Mouse (Mus musculus) forebrain, embryonic 14.5 days (tissue): Measurements from ENCODE around the gene Rbm4. TPM values are rescaled to one million over a fixed set of nuclear protein-coding genes. Genes with fewer than 3 reads are reported as not detected.

ENCODE experiments used
- ATAC-seq: fragments of 200-750 bp; cut with Nextera tagmentation; 2 replicates; pipeline ENCODE4 v1.8.0; 2017; ENCODE audit warnings: mild to moderate bottlenecking, moderate library complexity
- DNase-seq: peaks from one replicate; pipeline ENCODE4 v3.0.0-alpha.2; 2015; ENCODE audit warnings: low spot score
- H3K27ac ChIP-seq: fragments of 300-500 bp; sonication (generic); 2 replicates; pipeline ENCODE4 v1.5.1; 2014; ENCODE audit warnings: low read depth, mild to moderate bottlenecking, control low read depth, low read length, moderate library complexity
- H3K27me3 ChIP-seq: fragments of 300-500 bp; sonication (generic); replicated peaks from 2 replicates; pipeline ENCODE4 v1.6.1; 2014; ENCODE audit warnings: low read length, control low read depth, mixed read lengths; ENCODE audit not compliant: control insufficient read depth, insufficient read depth
- H3K36me3 ChIP-seq: fragments of 300-500 bp; sonication (generic); 2 replicates; pipeline ENCODE4 v1.6.1; 2014; ENCODE audit warnings: low read length, control low read depth; ENCODE audit not compliant: control insufficient read depth, insufficient read depth
- H3K4me1 ChIP-seq: fragments of 300-500 bp; sonication (generic); 2 replicates; pipeline ENCODE4 v1.6.1; 2014; ENCODE audit warnings: antibody characterized with exemption, low read length, control low read depth; ENCODE audit not compliant: control insufficient read depth, insufficient read depth
- H3K4me2 ChIP-seq: fragments of 300-500 bp; sonication (generic); 2 replicates; pipeline ENCODE4 v1.6.1; 2014; ENCODE audit warnings: mild to moderate bottlenecking, control low read depth, low read length
- H3K4me3 ChIP-seq: fragments of 300-500 bp; sonication (generic); 2 replicates; pipeline ENCODE4 v1.5.1; 2014; ENCODE audit warnings: low read depth, low read length, control low read depth
- H3K9ac ChIP-seq: fragments of 300-500 bp; sonication (generic); 2 replicates; pipeline ENCODE4 v1.6.1; 2014; ENCODE audit warnings: mild to moderate bottlenecking, low read length, control low read depth, moderate library complexity
- H3K9me3 ChIP-seq: fragments of 300-500 bp; sonication (generic); replicated peaks from 2 replicates; pipeline ENCODE4 v1.6.1; 2016; ENCODE audit warnings: low read length, control low read depth, mixed read lengths; ENCODE audit not compliant: control insufficient read depth
- WGBS: fragments of 180-500 bp; shearing (Covaris S2); extraction: QIAGEN DNeasy Blood & Tissue Kit; methylation state at CpG from one replicate; pipeline ENCODE4 v1.1.7; 2014; 5-methylcytosine and 5-hydroxymethylcytosine counted together
- polyA plus RNA-seq: library from polyadenylated mRNA; unstranded; fragments of >200 nt; fragmentation: Nextera tagmentation; extraction: Ambion mirVana; gene quantifications from 2 replicates; pipeline ENCODE4 v1.2.1, GENCODE M21; 2014

Gene Rbm4
- polyA plus RNA-seq, 1 experiment from 2014 or later, result 132 TPM

- no peaks in the 10 kb centered on the region for H3K4me1 ChIP-seq
- DNase-seq, result no peak
- H3K9ac ChIP-seq, result no peak overlapping the region
- H3K27me3 ChIP-seq, result no peaks in the 10 kb centered on the region
- ATAC-seq, result no peak
- no peak overlapping the region for H3K27ac ChIP-seq
- peaks cover 80% of the 10 kb centered on the region for H3K36me3 ChIP-seq
- H3K4me3 ChIP-seq, result no peak overlapping the region
- no peak overlapping the region for H3K4me2 ChIP-seq
- 86% methylated on average over 6 of the region's 6 CpGs for WGBS
- no peaks in the 10 kb centered on the region for H3K9me3 ChIP-seq
These were observed 43.7 kb downstream of the Rbm4 start for GRCm38 (mm10) chr19:4749975-4750374.

- H3K4me3 ChIP-seq, result no peak overlapping the region
- no peak overlapping the region for H3K9ac ChIP-seq
- peaks cover 93% of the 10 kb centered on the region for H3K36me3 ChIP-seq
- no peaks in the 10 kb centered on the region for H3K4me1 ChIP-seq
- no peak overlapping the region for H3K27ac ChIP-seq
- WGBS, result 89% methylated on average over 10 of the region's 10 CpGs
- ATAC-seq (no peak), DNase-seq (no peak)
- no peaks in the 10 kb centered on the region for H3K9me3 ChIP-seq
- H3K27me3 ChIP-seq, result no peaks in the 10 kb centered on the region
- H3K4me2 ChIP-seq, result no peak overlapping the region
These were observed 45.2 kb downstream of the Rbm4 start for GRCm38 (mm10) chr19:4748493-4748892.

- no peaks in the 10 kb centered on the region for H3K27me3 ChIP-seq
- H3K9me3 ChIP-seq, result no peaks in the 10 kb centered on the region
- DNase-seq, result no peak
- H3K9ac ChIP-seq, result no peak overlapping the region
- no peak overlapping the region for H3K4me3 ChIP-seq
- H3K27ac ChIP-seq, result no peak overlapping the region
- H3K36me3 ChIP-seq, result peaks cover 90% of the 10 kb centered on the region
- no peak for ATAC-seq
- 89% methylated on average over 9 of the region's 9 CpGs for WGBS
- H3K4me2 ChIP-seq, result no peak overlapping the region
- no peaks in the 10 kb centered on the region for H3K4me1 ChIP-seq
These were observed 45.9 kb downstream of the Rbm4 start for GRCm38 (mm10) chr19:4747631-4748312.

- Histone ChIP-seq H3K4me3 (no peak overlapping the region), H3K27ac (no peak overlapping the region), H3K4me1 (no peaks in the 10 kb centered on the region), H3K36me3 (peaks cover 93% of the 10 kb centered on the region), H3K4me2 (no peak overlapping the region), H3K27me3 (no peaks in the 10 kb centered on the region), H3K9me3 (no peaks in the 10 kb centered on the region), H3K9ac (no peak overlapping the region)
- ATAC-seq, result no peak
- DNase-seq, result no peak
- 89% methylated on average over 14 of the region's 14 CpGs for WGBS
These were observed 47.1 kb downstream of the Rbm4 start for GRCm38 (mm10) chr19:4746611-4747010.

- Histone ChIP-seq H3K9me3 (no peaks in the 10 kb centered on the region), H3K36me3 (peaks cover 93% of the 10 kb centered on the region), H3K4me2 (no peak overlapping the region), H3K4me1 (no peaks in the 10 kb centered on the region), H3K4me3 (no peak overlapping the region), H3K27me3 (no peaks in the 10 kb centered on the region), H3K27ac (no peak overlapping the region), H3K9ac (no peak overlapping the region)
- ATAC-seq (no peak), DNase-seq (no peak)
- WGBS, result 91% methylated on average over 10 of the region's 10 CpGs
These were observed 48.0 kb downstream of the Rbm4 start for GRCm38 (mm10) chr19:4745681-4746080.

- WGBS, result 60% methylated on average over 9 of the region's 9 CpGs
- ATAC-seq (no peak), DNase-seq (peak; percentile 44)
These were observed 48.6 kb downstream of the Rbm4 start for GRCm38 (mm10) chr19:4745057-4745456.

GRCm38 (mm10) chr19:4744026-4744425, 49.7 kb downstream of the Rbm4 start:
- Histone ChIP-seq H3K4me1 (no peaks in the 10 kb centered on the region), H3K4me2 (no peak overlapping the region), H3K4me3 (no peak overlapping the region), H3K9ac (no peak overlapping the region), H3K27ac (no peak overlapping the region), H3K27me3 (no peaks in the 10 kb centered on the region), H3K36me3 (peaks cover 93% of the 10 kb centered on the region), H3K9me3 (no peaks in the 10 kb centered on the region)
- no peak for DNase-seq
- WGBS, result 83% methylated on average over 14 of the region's 14 CpGs
- ATAC-seq, result no peak

More at GRCm38 (mm10) chr19:4745057-4745456, 48.6 kb downstream of the Rbm4 start:
- no peaks in the 10 kb centered on the region for H3K4me1 ChIP-seq
- no peak overlapping the region for H3K9ac ChIP-seq
- no peaks in the 10 kb centered on the region for H3K9me3 ChIP-seq
- no peak overlapping the region for H3K27ac ChIP-seq
- H3K4me2 ChIP-seq, result no peak overlapping the region
- H3K27me3 ChIP-seq, result no peaks in the 10 kb centered on the region
- H3K4me3 ChIP-seq, result no peak overlapping the region
- H3K36me3 ChIP-seq, result peaks cover 93% of the 10 kb centered on the region

- peak; percentile 70 for DNase-seq
- Histone ChIP-seq H3K4me2 (no peak overlapping the region), H3K9ac (no peak overlapping the region), H3K27me3 (no peaks in the 10 kb centered on the region), H3K4me1 (no peaks in the 10 kb centered on the region), H3K9me3 (no peaks in the 10 kb centered on the region), H3K27ac (no peak overlapping the region), H3K36me3 (peaks cover 92% of the 10 kb centered on the region), H3K4me3 (no peak overlapping the region)
- ATAC-seq, result no peak
- 35% methylated on average over 5 of the region's 5 CpGs for WGBS
These were observed 50.2 kb downstream of the Rbm4 start for GRCm38 (mm10) chr19:4743524-4743923.

- H3K4me3 ChIP-seq, result no peak overlapping the region
- DNase-seq (no peak), ATAC-seq (no peak)
- H3K9ac ChIP-seq, result no peak overlapping the region
- no peak overlapping the region for H3K4me2 ChIP-seq
- H3K36me3 ChIP-seq, result peaks cover 92% of the 10 kb centered on the region
- H3K4me1 ChIP-seq, result no peaks in the 10 kb centered on the region
- no peaks in the 10 kb centered on the region for H3K9me3 ChIP-seq
- 92% methylated on average over 6 of the region's 6 CpGs for WGBS
- H3K27ac ChIP-seq, result no peak overlapping the region
- H3K27me3 ChIP-seq, result no peaks in the 10 kb centered on the region
These were observed 51.5 kb downstream of the Rbm4 start for GRCm38 (mm10) chr19:4742229-4742628.
